Mouse (Mus musculus): ENCODE data around the gene Accs. TPM values are rescaled to one million over a fixed set of nuclear protein-coding genes. Genes with fewer than 3 reads are reported as not detected.
A peak's percentile ranks its signal among the peaks of the same experiment; 100 is the strongest.

Accs gene
- polyA plus RNA-seq (2015; fragmentation: Nextera tagmentation; extraction: Ambion mirVana), result 9.0 and 9.8 TPM in 2 replicates

DNA sequence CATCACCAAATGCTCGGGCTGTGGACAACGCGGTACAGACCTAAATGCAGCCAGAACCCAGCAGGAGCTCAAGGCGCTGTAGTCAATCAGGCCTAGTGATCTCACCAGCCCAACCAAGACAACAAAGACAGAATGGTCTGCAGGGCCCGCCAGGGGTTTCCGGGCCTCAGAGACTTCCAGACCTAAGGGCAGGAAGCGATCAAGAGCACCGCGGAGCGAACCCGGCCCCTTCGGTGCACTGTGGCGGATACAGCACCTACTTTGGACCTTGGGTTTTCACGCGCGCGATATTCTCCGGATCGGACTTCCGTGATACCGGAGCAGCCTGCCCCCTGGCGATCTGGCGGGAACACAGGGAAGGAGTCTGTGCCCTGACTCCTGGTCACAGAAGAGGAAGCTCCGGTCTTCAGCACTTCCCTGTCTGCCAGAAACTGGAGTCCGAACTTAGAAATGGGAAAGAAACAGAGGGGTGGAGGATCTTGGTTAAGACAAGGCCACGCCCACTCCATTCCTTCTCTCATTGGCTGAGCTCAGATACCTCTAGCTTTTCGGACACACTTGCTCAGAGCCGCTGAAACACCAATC, at the start of gene Accs:
Accs (minus strand) TSS at position 439 of the 585 bp plus-strand sequence.
- H3K4me2 ChIP-seq (replicated peaks; ENCODE audit: low read depth, low read length), result peak within 1 kb of the TSS; percentile 82
- no peaks in the 10 kb centered on the region for H3K27me3 ChIP-seq (ENCODE audit: insufficient read depth, low read length)
- H3K27ac ChIP-seq (ENCODE audit: low read length), result peak within 1 kb of the TSS; percentile 88
- WGBS, result 0% methylated on average over 28 of the region's 28 CpGs
- no peaks in the 10 kb centered on the region; the same call in 1 of the 2 replicates for H3K36me3 ChIP-seq (ENCODE audit: insufficient read depth, low read length)
- peak within 1 kb of the TSS; percentile 69 for H3K4me3 ChIP-seq (ENCODE audit: low read length)
- ATAC-seq (ENCODE audit: low FRiP score, low TSS enrichment), result peak; percentile 94
- no peaks in the 10 kb centered on the region for H3K9me3 ChIP-seq (ENCODE audit: low read length)
- H3K4me1 ChIP-seq (ENCODE audit: insufficient read depth, low read length), result peaks cover 12% of the 10 kb centered on the region
- H3K9ac ChIP-seq (replicated peaks; ENCODE audit: low read length), result peak within 1 kb of the TSS; percentile 87

DNA sequence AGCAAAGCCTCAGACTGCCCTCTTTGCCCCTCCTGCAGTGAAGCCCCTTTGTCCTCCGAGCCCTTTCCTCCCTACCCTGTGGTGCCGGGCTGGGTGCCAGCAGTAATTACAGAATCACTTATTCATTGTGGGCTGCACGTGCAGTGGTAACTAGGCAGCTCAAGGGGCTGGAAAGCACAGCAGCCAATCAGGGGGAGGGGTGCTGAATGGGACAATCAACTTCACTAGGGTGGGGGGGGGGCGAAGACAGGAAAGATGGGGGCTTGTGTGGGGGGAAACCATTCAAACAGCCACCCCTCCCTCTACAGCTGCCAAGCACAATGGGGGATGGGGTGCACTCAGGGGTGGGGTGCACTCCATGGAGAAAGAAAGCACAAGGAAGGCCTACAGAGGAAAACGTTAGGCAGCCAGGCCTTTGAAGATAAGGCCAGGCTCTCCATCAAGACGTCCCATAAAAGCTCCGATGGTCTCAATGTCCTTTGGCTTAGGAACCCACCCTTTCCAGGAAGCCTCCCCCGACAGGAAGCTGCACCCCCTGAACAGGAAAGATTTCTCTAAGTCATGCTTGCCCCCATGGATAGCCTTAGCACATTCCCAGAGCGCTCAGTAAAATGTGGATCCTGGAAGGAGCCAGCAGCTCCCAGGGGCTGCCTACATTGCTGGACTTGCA, 42.0 kb upstream of the Accs start:
- H3K27me3 ChIP-seq (ENCODE audit: insufficient read depth, low read length), result no peaks in the 10 kb centered on the region
- no peaks in the 10 kb centered on the region for H3K36me3 ChIP-seq (ENCODE audit: insufficient read depth, low read length)
- H3K9me3 ChIP-seq (ENCODE audit: low read length), result no peaks in the 10 kb centered on the region
- peak; percentile 83 for ATAC-seq (ENCODE audit: low FRiP score, low TSS enrichment)
- peaks cover 22% of the 10 kb centered on the region for H3K4me1 ChIP-seq (ENCODE audit: insufficient read depth, low read length)
- H3K9ac ChIP-seq (replicated peaks; ENCODE audit: low read length), result peak overlapping the region; percentile 45; the same call in 1 of the 2 replicates
- peak overlapping the region; percentile 74 for H3K27ac ChIP-seq (ENCODE audit: low read length)
- 10% methylated on average over 9 of the region's 9 CpGs for WGBS
- no peak overlapping the region for H3K4me2 ChIP-seq (replicated peaks; ENCODE audit: low read depth, low read length)
- H3K4me3 ChIP-seq (ENCODE audit: low read length), result no peak overlapping the region

DNA sequence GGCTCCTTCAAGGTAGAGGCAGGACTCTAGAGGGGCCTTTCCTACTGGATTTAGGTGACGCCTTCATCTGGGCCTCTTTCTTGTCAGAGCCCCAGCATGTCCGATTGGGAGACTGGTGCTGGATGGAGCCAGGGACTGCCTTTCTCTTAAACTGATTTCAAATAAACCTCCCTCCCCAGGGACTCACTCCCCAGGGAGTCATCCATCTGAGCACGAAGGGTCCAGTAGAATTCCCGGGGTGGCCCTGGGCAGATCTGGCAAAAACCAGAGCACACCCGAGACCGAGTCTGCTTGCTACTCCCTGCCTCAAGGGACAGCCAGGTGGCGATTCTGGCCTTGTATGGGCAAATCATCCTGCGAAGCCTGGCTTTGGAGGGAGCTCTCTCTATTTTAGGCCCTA, 40.4 kb upstream of the Accs start:
- Histone ChIP-seq H3K27me3 (ENCODE audit: insufficient read depth, low read length) (no peaks in the 10 kb centered on the region), H3K27ac (ENCODE audit: low read length) (no peak overlapping the region), H3K36me3 (ENCODE audit: insufficient read depth, low read length) (no peaks in the 10 kb centered on the region), H3K4me2 (replicated peaks; ENCODE audit: low read depth, low read length) (no peak overlapping the region), H3K9ac (replicated peaks; ENCODE audit: low read length) (no peak overlapping the region), H3K4me3 (ENCODE audit: low read length) (no peak overlapping the region), H3K4me1 (ENCODE audit: insufficient read depth, low read length) (peaks cover 25% of the 10 kb centered on the region), H3K9me3 (ENCODE audit: low read length) (no peaks in the 10 kb centered on the region)
- ATAC-seq (ENCODE audit: low FRiP score, low TSS enrichment), result no peak
- 75% methylated on average over 8 of the region's 8 CpGs for WGBS

GRCm38 (mm10) chr2:93889071-93889470, 39.3 kb upstream of the Accs start:
- no peaks in the 10 kb centered on the region for H3K36me3 ChIP-seq (ENCODE audit: insufficient read depth, low read length)
- no peak overlapping the region for H3K4me3 ChIP-seq (ENCODE audit: low read length)
- H3K9ac ChIP-seq (replicated peaks; ENCODE audit: low read length), result no peak overlapping the region
- H3K27me3 ChIP-seq (ENCODE audit: insufficient read depth, low read length), result no peaks in the 10 kb centered on the region
- no peak for ATAC-seq (ENCODE audit: low FRiP score, low TSS enrichment)
- H3K4me2 ChIP-seq (replicated peaks; ENCODE audit: low read depth, low read length), result no peak overlapping the region
- 77% methylated on average over 7 of the region's 7 CpGs for WGBS
- no peaks in the 10 kb centered on the region for H3K9me3 ChIP-seq (ENCODE audit: low read length)
- H3K27ac ChIP-seq (ENCODE audit: low read length), result no peak overlapping the region
- H3K4me1 ChIP-seq (ENCODE audit: insufficient read depth, low read length), result peaks cover 25% of the 10 kb centered on the region

DNA sequence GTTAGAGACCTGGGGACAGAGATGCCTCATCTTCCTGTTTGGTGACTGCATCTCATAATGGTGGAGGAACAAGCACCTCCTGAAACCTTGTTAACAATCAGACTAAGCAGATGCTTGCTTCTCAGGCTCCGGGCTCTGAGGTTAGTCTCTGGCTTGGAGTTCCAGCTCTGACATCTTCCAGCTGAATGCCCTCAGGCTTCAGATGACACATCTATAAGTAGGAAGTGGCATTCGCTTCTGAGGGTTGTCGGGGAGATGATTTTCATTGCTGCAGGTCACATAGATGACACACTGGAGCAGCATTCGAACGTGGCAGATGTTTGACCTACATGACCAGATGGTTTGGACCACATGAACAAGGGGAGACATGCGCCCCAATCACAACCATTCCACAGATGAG, 38.6 kb upstream of the Accs start:
- Histone ChIP-seq H3K4me2 (replicated peaks; ENCODE audit: low read depth, low read length) (no peak overlapping the region), H3K9ac (replicated peaks; ENCODE audit: low read length) (no peak overlapping the region), H3K4me3 (ENCODE audit: low read length) (no peak overlapping the region), H3K36me3 (ENCODE audit: insufficient read depth, low read length) (no peaks in the 10 kb centered on the region), H3K27ac (ENCODE audit: low read length) (no peak overlapping the region), H3K27me3 (ENCODE audit: insufficient read depth, low read length) (no peaks in the 10 kb centered on the region), H3K4me1 (ENCODE audit: insufficient read depth, low read length) (peaks cover 25% of the 10 kb centered on the region), H3K9me3 (ENCODE audit: low read length) (no peaks in the 10 kb centered on the region)
- ATAC-seq (ENCODE audit: low FRiP score, low TSS enrichment), result no peak
- WGBS, result 68% methylated on average over 6 of the region's 6 CpGs

GRCm38 (mm10) chr2:93887273-93887672, 37.5 kb upstream of the Accs start:
- H3K9ac ChIP-seq (replicated peaks; ENCODE audit: low read length), result no peak overlapping the region
- no peak overlapping the region for H3K4me3 ChIP-seq (ENCODE audit: low read length)
- H3K4me2 ChIP-seq (replicated peaks; ENCODE audit: low read depth, low read length), result no peak overlapping the region
- no peaks in the 10 kb centered on the region for H3K36me3 ChIP-seq (ENCODE audit: insufficient read depth, low read length)
- ATAC-seq (ENCODE audit: low FRiP score, low TSS enrichment), result no peak
- H3K4me1 ChIP-seq (ENCODE audit: insufficient read depth, low read length), result peaks cover 24% of the 10 kb centered on the region
- H3K27me3 ChIP-seq (ENCODE audit: insufficient read depth, low read length), result no peaks in the 10 kb centered on the region
- 31% methylated on average over 11 of the region's 11 CpGs for WGBS
- H3K9me3 ChIP-seq (ENCODE audit: low read length), result no peaks in the 10 kb centered on the region
- H3K27ac ChIP-seq (ENCODE audit: low read length), result no peak overlapping the region

GRCm38 (mm10) chr2:93886013-93886794, 36.5 kb upstream of the Accs start:
- Histone ChIP-seq H3K4me3 (ENCODE audit: low read length) (no peak overlapping the region), H3K27me3 (ENCODE audit: insufficient read depth, low read length) (no peaks in the 10 kb centered on the region), H3K36me3 (ENCODE audit: insufficient read depth, low read length) (no peaks in the 10 kb centered on the region), H3K9me3 (ENCODE audit: low read length) (no peaks in the 10 kb centered on the region), H3K4me2 (replicated peaks; ENCODE audit: low read depth, low read length) (no peak overlapping the region), H3K27ac (ENCODE audit: low read length) (no peak overlapping the region), H3K9ac (replicated peaks; ENCODE audit: low read length) (no peak overlapping the region), H3K4me1 (ENCODE audit: insufficient read depth, low read length) (peaks cover 13% of the 10 kb centered on the region; the same call in 1 of the 2 replicates)
- ATAC-seq (ENCODE audit: low FRiP score, low TSS enrichment), result peak; percentile 72
- WGBS, result 42% methylated on average over 10 of the region's 10 CpGs

DNA sequence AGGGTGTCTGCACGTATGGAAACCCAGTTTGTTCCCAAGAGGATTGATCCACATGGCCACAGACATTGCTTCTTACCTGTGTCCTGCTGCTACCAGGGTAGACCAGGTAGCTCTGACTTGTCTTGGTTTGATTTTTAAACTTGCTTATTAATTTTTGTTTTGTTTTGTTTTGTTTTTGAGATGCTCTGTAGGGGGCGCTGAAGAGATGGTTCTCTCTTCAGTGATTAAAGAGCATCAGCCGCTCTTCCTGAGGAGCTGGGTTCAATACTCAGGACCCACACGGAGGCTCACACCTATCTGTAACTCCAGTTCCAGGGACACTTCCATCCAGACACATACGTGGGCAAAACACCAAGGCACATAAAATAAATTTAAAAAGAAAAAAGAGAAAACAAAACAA, 33.3 kb upstream of the Accs start:
- H3K4me3 ChIP-seq (ENCODE audit: low read length), result no peak overlapping the region
- WGBS, result 48% methylated on average over 5 of the region's 5 CpGs
- H3K4me1 ChIP-seq (ENCODE audit: insufficient read depth, low read length), result peaks cover 7% of the 10 kb centered on the region; the same call in 1 of the 2 replicates
- ATAC-seq (ENCODE audit: low FRiP score, low TSS enrichment), result no peak
- no peaks in the 10 kb centered on the region for H3K27me3 ChIP-seq (ENCODE audit: insufficient read depth, low read length)
- no peak overlapping the region for H3K4me2 ChIP-seq (replicated peaks; ENCODE audit: low read depth, low read length)
- H3K36me3 ChIP-seq (ENCODE audit: insufficient read depth, low read length), result no peaks in the 10 kb centered on the region
- no peaks in the 10 kb centered on the region for H3K9me3 ChIP-seq (ENCODE audit: low read length)
- no peak overlapping the region for H3K27ac ChIP-seq (ENCODE audit: low read length)
- H3K9ac ChIP-seq (replicated peaks; ENCODE audit: low read length), result no peak overlapping the region

DNA sequence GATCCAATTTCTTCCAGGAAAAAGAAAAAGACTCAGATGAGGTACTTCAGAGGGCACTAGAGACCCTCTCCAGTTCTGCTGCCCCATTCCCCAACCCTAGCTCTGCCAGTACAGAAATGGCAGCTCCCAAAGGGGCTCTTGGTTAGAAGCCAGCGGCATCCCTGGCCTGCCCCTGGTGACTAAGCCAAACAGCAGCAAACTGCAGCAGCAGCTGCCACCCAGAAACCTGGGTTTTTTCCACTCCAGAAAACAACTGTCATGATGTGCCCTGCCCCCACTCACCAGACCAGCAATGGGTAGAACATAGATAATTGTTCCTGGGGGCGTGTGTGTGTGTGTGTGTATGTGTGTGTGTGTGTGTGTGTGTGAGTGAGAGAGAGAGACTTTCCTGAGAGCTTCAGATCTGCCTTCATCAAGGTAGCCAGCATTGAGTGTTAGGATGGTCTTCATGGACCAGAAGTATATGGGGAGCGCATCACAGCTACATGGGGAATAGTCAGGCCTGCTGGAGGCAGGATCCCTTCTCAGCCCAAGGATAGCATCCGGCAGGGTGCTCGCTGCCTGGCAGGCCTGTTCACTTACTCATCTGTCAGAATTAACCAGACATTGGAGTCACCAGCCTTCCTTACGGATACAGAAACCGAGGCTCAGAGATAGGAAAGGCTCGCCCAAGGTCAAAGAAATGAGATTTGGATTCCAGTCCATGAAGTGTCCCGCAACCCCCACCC, 32.1 kb upstream of the Accs start:
- 88% methylated on average over 9 of the region's 9 CpGs for WGBS

More for the DNA sequence above, 32.1 kb upstream of the Accs start:
- Histone ChIP-seq H3K36me3 (ENCODE audit: insufficient read depth, low read length) (no peaks in the 10 kb centered on the region), H3K9me3 (ENCODE audit: low read length) (no peaks in the 10 kb centered on the region), H3K4me3 (ENCODE audit: low read length) (no peak overlapping the region), H3K4me2 (replicated peaks; ENCODE audit: low read depth, low read length) (no peak overlapping the region), H3K4me1 (ENCODE audit: insufficient read depth, low read length) (0 out of 2 replicates have a peak, but pooled peaks cover 3% of the 10 kb centered on the region), H3K9ac (replicated peaks; ENCODE audit: low read length) (no peak overlapping the region), H3K27ac (ENCODE audit: low read length) (no peak overlapping the region), H3K27me3 (ENCODE audit: insufficient read depth, low read length) (no peaks in the 10 kb centered on the region)
- no peak for ATAC-seq (ENCODE audit: low FRiP score, low TSS enrichment)
